Mouse (Mus musculus) CH12.LX (cell line): ENCODE measurements around the gene Lelp1.

Experiments
- CTCF ChIP-seq, 2 experiments: IDR thresholded peaks in 1 of 2; conservative IDR thresholded peaks in 1 of 2; 2 replicates each; pipeline ENCODE4 v1.5.1; 2011 to 2012; ENCODE audit warnings: low read depth in 2 of 2, low read length in 2 of 2, improper control_type of control experiment in 1 of 2, inconsistent platforms in 1 of 2, mild to moderate bottlenecking in 1 of 2, moderate library complexity in 1 of 2
- EP300 ChIP-seq: IDR thresholded peaks from 2 replicates; pipeline ENCODE4 v1.6.1; 2011; ENCODE audit warnings: low read length, improper control_type of control experiment
- JUND ChIP-seq: conservative IDR thresholded peaks from 2 replicates; pipeline ENCODE4 v1.6.1; 2011; ENCODE audit warnings: low read depth, low read length, improper control_type of control experiment
- UBTF ChIP-seq: IDR thresholded peaks from 2 replicates; pipeline ENCODE4 v1.6.1; 2012; ENCODE audit warnings: low read depth, mild to moderate bottlenecking, inconsistent platforms, low read length, improper control_type of control experiment, moderate library complexity
- USF1 ChIP-seq: IDR thresholded peaks from 2 replicates; pipeline ENCODE4 v1.6.1; 2014; ENCODE audit warnings: low read depth, mild to moderate bottlenecking, inconsistent platforms, low read length, improper control_type of control experiment
- ZNF384 ChIP-seq: IDR thresholded peaks from 2 replicates; pipeline ENCODE4 v1.6.1; 2012; ENCODE audit warnings: low read depth, low read length, improper control_type of control experiment, inconsistent platforms

GRCm38 (mm10) chr3:92117930-92118329 is 24.6 kb downstream of the Lelp1 start:
- TF ChIP-seq USF1 = no peak
- no peak for TF ChIP-seq EP300
- TF ChIP-seq ZNF384 = no peak
- no peak for TF ChIP-seq UBTF
- TF ChIP-seq CTCF (conservative IDR thresholded peaks at IDR 0.05 in 1 of 2, IDR thresholded peaks at IDR 0.05 in 1 of 2; ENCODE audit: low read depth in 2 of 2, low read length in 2 of 2) = no peak
- no peak for TF ChIP-seq JUND
